Mouse (Mus musculus): ENCODE measurements around the gene Cops4. TPM values are rescaled to one million over a fixed set of nuclear protein-coding genes. Genes with fewer than 3 reads are reported as not detected.
A peak's percentile ranks its signal among the peaks of the same experiment; 100 is the strongest.

Gene Cops4
- 165 and 180 TPM in 2 replicates for polyA plus RNA-seq (2014; fragmentation: Nextera tagmentation; extraction: Ambion mirVana)

GRCm38 (mm10) chr5:100518049-100519026, at the start of gene Cops4:
Gene Cops4, plus strand, starts transcription at chr5:100518309.
- 1% methylated on average over 64 of the region's 64 CpGs for WGBS (ENCODE audit: insufficient replicate concordance)
- peaks cover 11% of the 10 kb centered on the region for H3K4me1 ChIP-seq (ENCODE audit: control insufficient read depth, insufficient read depth, low read length)
- H3K36me3 ChIP-seq (ENCODE audit: control insufficient read depth, insufficient read depth, low read length), result no peaks in the 10 kb centered on the region
- no peaks in the 10 kb centered on the region for H3K9me3 ChIP-seq (replicated peaks; ENCODE audit: control insufficient read depth, low read length)
- peak within 1 kb of the TSS; percentile 94 for H3K4me3 ChIP-seq (ENCODE audit: low read depth, low read length)
- no peaks in the 10 kb centered on the region for H3K27me3 ChIP-seq (ENCODE audit: control insufficient read depth, insufficient read depth, low read length)
- H3K9ac ChIP-seq (ENCODE audit: low read depth, low read length), result peak within 1 kb of the TSS; percentile 96
- H3K27ac ChIP-seq (ENCODE audit: low read depth, low read length), result peak within 1 kb of the TSS; percentile 73
- peak within 1 kb of the TSS; percentile 92 for H3K4me2 ChIP-seq
- peak; percentile 100 for ATAC-seq (replicated peaks; ENCODE audit: insufficient number of reproducible peaks, low FRiP score, low TSS enrichment)

- 82% methylated on average over 3 of the region's 3 CpGs for WGBS (ENCODE audit: insufficient replicate concordance)
- H3K36me3 ChIP-seq (ENCODE audit: control insufficient read depth, insufficient read depth, low read length), result no peaks in the 10 kb centered on the region
Measured at GRCm38 (mm10) chr5:100476328-100476727, 41.8 kb upstream of the Cops4 start.

GRCm38 (mm10) chr5:100477604-100478003, 40.5 kb upstream of the Cops4 start:
- no peak for ATAC-seq (replicated peaks; ENCODE audit: insufficient number of reproducible peaks, low FRiP score, low TSS enrichment)
- no peaks in the 10 kb centered on the region for H3K27me3 ChIP-seq (ENCODE audit: control insufficient read depth, insufficient read depth, low read length)
- H3K27ac ChIP-seq (ENCODE audit: low read depth, low read length), result no peak overlapping the region
- H3K4me3 ChIP-seq (ENCODE audit: low read depth, low read length), result no peak overlapping the region
- no peaks in the 10 kb centered on the region for H3K9me3 ChIP-seq (replicated peaks; ENCODE audit: control insufficient read depth, low read length)
- H3K4me1 ChIP-seq (ENCODE audit: control insufficient read depth, insufficient read depth, low read length), result no peaks in the 10 kb centered on the region
- no peak overlapping the region for H3K4me2 ChIP-seq
- H3K36me3 ChIP-seq (ENCODE audit: control insufficient read depth, insufficient read depth, low read length), result no peaks in the 10 kb centered on the region
- no peak overlapping the region for H3K9ac ChIP-seq (ENCODE audit: low read depth, low read length)
- 76% methylated on average over 9 of the region's 9 CpGs for WGBS (ENCODE audit: insufficient replicate concordance)

More at GRCm38 (mm10) chr5:100476328-100476727, 41.8 kb upstream of the Cops4 start:
- no peak for ATAC-seq (replicated peaks; ENCODE audit: insufficient number of reproducible peaks, low FRiP score, low TSS enrichment)
- no peaks in the 10 kb centered on the region for H3K27me3 ChIP-seq (ENCODE audit: control insufficient read depth, insufficient read depth, low read length)
- H3K27ac ChIP-seq (ENCODE audit: low read depth, low read length), result no peak overlapping the region
- H3K4me3 ChIP-seq (ENCODE audit: low read depth, low read length), result no peak overlapping the region
- no peaks in the 10 kb centered on the region for H3K9me3 ChIP-seq (replicated peaks; ENCODE audit: control insufficient read depth, low read length)
- H3K4me2 ChIP-seq, result no peak overlapping the region
- H3K4me1 ChIP-seq (ENCODE audit: control insufficient read depth, insufficient read depth, low read length), result no peaks in the 10 kb centered on the region
- no peak overlapping the region for H3K9ac ChIP-seq (ENCODE audit: low read depth, low read length)

- Histone ChIP-seq H3K4me1 (ENCODE audit: control insufficient read depth, insufficient read depth, low read length) (no peaks in the 10 kb centered on the region), H3K4me2 (no peak overlapping the region), H3K27me3 (ENCODE audit: control insufficient read depth, insufficient read depth, low read length) (no peaks in the 10 kb centered on the region), H3K9me3 (replicated peaks; ENCODE audit: control insufficient read depth, low read length) (no peaks in the 10 kb centered on the region), H3K4me3 (ENCODE audit: low read depth, low read length) (no peak overlapping the region), H3K27ac (ENCODE audit: low read depth, low read length) (no peak overlapping the region), H3K9ac (ENCODE audit: low read depth, low read length) (no peak overlapping the region), H3K36me3 (ENCODE audit: control insufficient read depth, insufficient read depth, low read length) (0 out of 2 replicates have a peak, but pooled peaks cover 2% of the 10 kb centered on the region)
- ATAC-seq (replicated peaks; ENCODE audit: insufficient number of reproducible peaks, low FRiP score, low TSS enrichment), result no peak
Measured at GRCm38 (mm10) chr5:100483569-100483968, 34.5 kb upstream of the Cops4 start.

- H3K27me3 ChIP-seq (ENCODE audit: control insufficient read depth, insufficient read depth, low read length), result no peaks in the 10 kb centered on the region
- H3K9ac ChIP-seq (ENCODE audit: low read depth, low read length), result no peak overlapping the region
- H3K36me3 ChIP-seq (ENCODE audit: control insufficient read depth, insufficient read depth, low read length), result 0 out of 2 replicates have a peak, but pooled peaks cover 2% of the 10 kb centered on the region
- peaks cover 5% of the 10 kb centered on the region for H3K4me1 ChIP-seq (ENCODE audit: control insufficient read depth, insufficient read depth, low read length)
- 87% methylated on average over 2 of the region's 2 CpGs for WGBS (ENCODE audit: insufficient replicate concordance)
- no peak overlapping the region for H3K4me3 ChIP-seq (ENCODE audit: low read depth, low read length)
- H3K9me3 ChIP-seq (replicated peaks; ENCODE audit: control insufficient read depth, low read length), result no peaks in the 10 kb centered on the region
- H3K27ac ChIP-seq (ENCODE audit: low read depth, low read length), result no peak overlapping the region
- H3K4me2 ChIP-seq, result no peak overlapping the region
- ATAC-seq (replicated peaks; ENCODE audit: insufficient number of reproducible peaks, low FRiP score, low TSS enrichment), result no peak
Measured at GRCm38 (mm10) chr5:100487120-100487519, 31.0 kb upstream of the Cops4 start.

GRCm38 (mm10) chr5:100488231-100488630, 29.9 kb upstream of the Cops4 start:
- Histone ChIP-seq H3K9me3 (replicated peaks; ENCODE audit: control insufficient read depth, low read length) (no peaks in the 10 kb centered on the region), H3K36me3 (ENCODE audit: control insufficient read depth, insufficient read depth, low read length) (0 out of 2 replicates have a peak, but pooled peaks cover 2% of the 10 kb centered on the region), H3K4me1 (ENCODE audit: control insufficient read depth, insufficient read depth, low read length) (peaks cover 5% of the 10 kb centered on the region), H3K9ac (ENCODE audit: low read depth, low read length) (no peak overlapping the region), H3K27me3 (ENCODE audit: control insufficient read depth, insufficient read depth, low read length) (no peaks in the 10 kb centered on the region), H3K4me2 (no peak overlapping the region), H3K27ac (ENCODE audit: low read depth, low read length) (no peak overlapping the region), H3K4me3 (ENCODE audit: low read depth, low read length) (no peak overlapping the region)
- WGBS (ENCODE audit: insufficient replicate concordance), result 89% methylated on average over 3 of the region's 3 CpGs
- no peak for ATAC-seq (replicated peaks; ENCODE audit: insufficient number of reproducible peaks, low FRiP score, low TSS enrichment)

GRCm38 (mm10) chr5:100489340-100489739, 28.8 kb upstream of the Cops4 start:
- 71% methylated on average over 2 of the region's 2 CpGs for WGBS (ENCODE audit: insufficient replicate concordance)
- Histone ChIP-seq H3K27ac (ENCODE audit: low read depth, low read length) (no peak overlapping the region), H3K27me3 (ENCODE audit: control insufficient read depth, insufficient read depth, low read length) (no peaks in the 10 kb centered on the region), H3K4me2 (no peak overlapping the region), H3K36me3 (ENCODE audit: control insufficient read depth, insufficient read depth, low read length) (0 out of 2 replicates have a peak, but pooled peaks cover 2% of the 10 kb centered on the region), H3K9me3 (replicated peaks; ENCODE audit: control insufficient read depth, low read length) (no peaks in the 10 kb centered on the region), H3K4me3 (ENCODE audit: low read depth, low read length) (no peak overlapping the region), H3K9ac (ENCODE audit: low read depth, low read length) (no peak overlapping the region), H3K4me1 (ENCODE audit: control insufficient read depth, insufficient read depth, low read length) (peaks cover 5% of the 10 kb centered on the region)
- no peak for ATAC-seq (replicated peaks; ENCODE audit: insufficient number of reproducible peaks, low FRiP score, low TSS enrichment)

- 60% methylated on average over 4 of the region's 4 CpGs for WGBS (ENCODE audit: insufficient replicate concordance)
- no peaks in the 10 kb centered on the region for H3K9me3 ChIP-seq (replicated peaks; ENCODE audit: control insufficient read depth, low read length)
- H3K4me2 ChIP-seq, result no peak overlapping the region
- H3K27ac ChIP-seq (ENCODE audit: low read depth, low read length), result no peak overlapping the region
- H3K36me3 ChIP-seq (ENCODE audit: control insufficient read depth, insufficient read depth, low read length), result no peaks in the 10 kb centered on the region
- ATAC-seq (replicated peaks; ENCODE audit: insufficient number of reproducible peaks, low FRiP score, low TSS enrichment), result no peak
- H3K27me3 ChIP-seq (ENCODE audit: control insufficient read depth, insufficient read depth, low read length), result no peaks in the 10 kb centered on the region
- H3K4me3 ChIP-seq (ENCODE audit: low read depth, low read length), result no peak overlapping the region
- H3K4me1 ChIP-seq (ENCODE audit: control insufficient read depth, insufficient read depth, low read length), result peaks cover 5% of the 10 kb centered on the region
- no peak overlapping the region for H3K9ac ChIP-seq (ENCODE audit: low read depth, low read length)
Measured at GRCm38 (mm10) chr5:100491704-100492103, 26.4 kb upstream of the Cops4 start.

Data from heart, embryonic 11.5 days (tissue).